Mouse (Mus musculus) kidney, postnatal 0 days (tissue): Measurements from ENCODE around the gene Prl3b1. TPM values are rescaled to one million over a fixed set of nuclear protein-coding genes. Genes with fewer than 3 reads are reported as not detected.

Source experiments
- ATAC-seq: fragments of 200-750 bp; cut with Nextera tagmentation; replicated peaks from 2 replicates; pipeline ENCODE4 v1.8.0; 2017; ENCODE audit warnings: low read depth, moderate number of reproducible peaks, moderate TSS enrichment, moderate library complexity; ENCODE audit not compliant: low FRiP score
- DNase-seq: peaks from one replicate; pipeline ENCODE4 v3.0.0-alpha.2; 2016; ENCODE audit warnings: low spot score
- H3K27ac ChIP-seq: fragments of 300-500 bp; sonication (generic); 2 replicates; pipeline ENCODE4 v1.5.1; 2014; ENCODE audit warnings: mild to moderate bottlenecking
- H3K27me3 ChIP-seq: fragments of 300-500 bp; sonication (generic); 2 replicates; pipeline ENCODE4 v1.6.1; 2014; ENCODE audit warnings: low read length, mixed read lengths; ENCODE audit not compliant: insufficient read depth
- H3K36me3 ChIP-seq: fragments of 300-500 bp; sonication (generic); 2 replicates; pipeline ENCODE4 v1.6.1; 2014; ENCODE audit warnings: low read length, mixed read lengths; ENCODE audit not compliant: insufficient read depth
- H3K4me1 ChIP-seq: fragments of 300-500 bp; sonication (generic); replicated peaks from 2 replicates; pipeline ENCODE4 v1.6.1; 2014; ENCODE audit warnings: antibody characterized with exemption, low read length, mixed read lengths; ENCODE audit not compliant: insufficient read depth
- H3K4me2 ChIP-seq: fragments of 300-500 bp; sonication (generic); 2 replicates; pipeline ENCODE4 v1.6.1; 2014; ENCODE audit warnings: mild to moderate bottlenecking, low read length, moderate library complexity, mixed read lengths
- H3K4me3 ChIP-seq: fragments of 300-500 bp; sonication (generic); replicated peaks from 2 replicates; pipeline ENCODE4 v1.5.1; 2014; ENCODE audit warnings: low read depth, low read length
- H3K9ac ChIP-seq: fragments of 300-500 bp; sonication (generic); 2 replicates; pipeline ENCODE4 v1.6.1; 2014; ENCODE audit warnings: low read depth, low read length
- H3K9me3 ChIP-seq: fragments of 300-500 bp; sonication (generic); replicated peaks from 2 replicates; pipeline ENCODE4 v1.6.1; 2016; ENCODE audit warnings: low read length, inconsistent platforms, mixed read lengths
- CTCF ChIP-seq: IDR thresholded peaks from 2 replicates; pipeline ENCODE4 v1.5.1; 2016; ENCODE audit warnings: antibody characterized with exemption, low read depth, mild to moderate bottlenecking, moderate library complexity
- WGBS: fragments of 180-500 bp; shearing (Covaris S2); extraction: QIAGEN DNeasy Blood & Tissue Kit; methylation state at CpG from one replicate; pipeline ENCODE4 v1.1.7; 2014; 5-methylcytosine and 5-hydroxymethylcytosine counted together
- polyA plus RNA-seq: library from polyadenylated mRNA; unstranded; fragments of >200 nt; fragmentation: Nextera tagmentation; extraction: Ambion mirVana; gene quantifications from 2 replicates; pipeline ENCODE4 v1.2.1, GENCODE M21; 2015

The Prl3b1 gene
- polyA plus RNA-seq: not detected in 2 replicates

DNA sequence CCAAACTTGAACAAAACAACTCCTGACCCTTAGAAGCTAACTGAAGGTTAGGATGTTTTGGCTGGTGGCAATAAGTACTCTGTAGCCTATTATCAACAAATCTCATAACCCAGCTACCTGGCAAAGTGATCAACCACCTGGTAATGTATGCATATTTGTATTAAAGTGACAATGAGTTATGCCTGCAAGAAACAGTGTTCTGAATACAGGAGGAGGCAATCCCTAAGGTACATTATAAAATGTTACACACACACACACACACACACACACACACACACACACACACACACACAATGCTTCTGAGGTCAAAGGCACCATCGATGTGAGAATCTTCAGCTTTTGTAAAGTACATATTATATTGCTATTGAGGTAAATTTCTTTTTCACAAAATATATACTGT, at the start of gene Prl3b1:
Gene Prl3b1 (plus strand): TSS at position 301 of the 400 bp plus-strand sequence.
- Histone ChIP-seq H3K4me2 (no peak within 1 kb of the TSS), H3K9me3 (no peaks in the 10 kb centered on the region), H3K36me3 (no peaks in the 10 kb centered on the region), H3K4me1 (no peaks in the 10 kb centered on the region), H3K27me3 (no peaks in the 10 kb centered on the region), H3K27ac (no peak within 1 kb of the TSS), H3K4me3 (no peak within 1 kb of the TSS), H3K9ac (no peak within 1 kb of the TSS)
- ATAC-seq (no peak), DNase-seq (no peak)
- 92% methylated on average over 1 of the region's 1 CpGs for WGBS
- no peak for TF ChIP-seq CTCF

DNA sequence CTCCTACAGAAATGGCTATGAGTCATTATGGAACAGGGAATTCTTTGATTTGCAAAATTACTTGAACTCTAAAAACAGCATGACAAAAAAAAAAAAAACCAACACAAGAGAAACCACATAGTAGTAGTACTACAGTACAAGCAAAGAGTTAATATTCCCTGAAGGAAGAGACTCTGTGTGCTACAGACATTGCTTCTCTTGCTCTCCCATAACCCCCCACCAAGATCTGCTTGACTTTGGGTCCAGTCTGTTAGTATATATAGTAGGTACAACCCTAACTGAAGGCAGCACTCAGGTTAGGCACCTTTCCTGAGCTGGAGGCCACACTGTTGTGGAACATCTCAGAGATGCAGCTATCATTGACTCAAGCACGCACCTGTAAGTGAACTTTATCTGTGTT, 45.3 kb upstream of the Prl3b1 start, which contains the start of gene Prl3c1:
Gene Prl3c1 (plus strand): TSS at position 301 of the 400 bp plus-strand sequence.
- TF ChIP-seq CTCF: no peak
- no peak for DNase-seq
- Histone ChIP-seq H3K9me3 (no peaks in the 10 kb centered on the region), H3K27ac (no peak within 1 kb of the TSS), H3K4me1 (no peaks in the 10 kb centered on the region), H3K36me3 (no peaks in the 10 kb centered on the region), H3K4me2 (no peak within 1 kb of the TSS), H3K9ac (no peak within 1 kb of the TSS), H3K27me3 (no peaks in the 10 kb centered on the region), H3K4me3 (no peak within 1 kb of the TSS)
- no peak for ATAC-seq
- WGBS: 83% methylated on average over 1 of the region's 1 CpGs

DNA sequence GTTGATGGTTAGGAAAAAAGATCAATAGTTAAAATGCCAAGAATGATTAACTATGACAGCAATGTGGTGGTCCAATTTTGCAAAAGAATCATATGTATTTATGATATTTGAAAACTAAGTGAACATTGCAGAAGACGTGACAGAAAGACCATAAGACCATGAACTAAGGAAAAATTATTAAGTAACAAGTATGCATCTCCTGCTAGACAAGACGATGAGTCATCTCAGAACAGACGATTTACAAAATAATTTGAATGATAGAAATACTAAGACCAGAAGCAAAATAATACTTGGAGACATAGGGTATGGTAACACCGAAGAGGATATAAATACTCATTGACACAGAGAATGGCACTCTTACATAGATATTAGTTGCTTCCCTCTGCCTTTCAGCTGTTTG, 17.5 kb downstream of the Prl3b1 start, which contains the start of gene Prl3a1:
Gene Prl3a1 (plus strand): TSS at position 301 of the 400 bp plus-strand sequence.
- 87% methylated on average over 4 of the region's 4 CpGs for WGBS
- Histone ChIP-seq H3K36me3 (no peaks in the 10 kb centered on the region), H3K4me2 (no peak within 1 kb of the TSS), H3K27ac (no peak within 1 kb of the TSS), H3K9ac (no peak within 1 kb of the TSS), H3K27me3 (no peaks in the 10 kb centered on the region), H3K9me3 (no peaks in the 10 kb centered on the region), H3K4me1 (no peaks in the 10 kb centered on the region), H3K4me3 (no peak within 1 kb of the TSS)
- ATAC-seq (no peak), DNase-seq (no peak)
- no peak for TF ChIP-seq CTCF

Other genes starting within 250 kb of the Prl3b1 start
- gene Prl, start 184.3 kb upstream of the Prl3b1 start, polyA plus RNA-seq: not detected in 2 replicates
- not detected in 2 replicates for gene Prl3d1, start 147.7 kb upstream of the Prl3b1 start, polyA plus RNA-seq
- gene Prl3d2, start 120.1 kb upstream of the Prl3b1 start, polyA plus RNA-seq: not detected in 2 replicates
- gene Prl3d3, start 85.1 kb upstream of the Prl3b1 start, polyA plus RNA-seq: not detected in 2 replicates
- not detected in 2 replicates for gene Prl3c1, start 45.2 kb upstream of the Prl3b1 start, polyA plus RNA-seq
- not detected in 2 replicates for gene Prl3a1, start 17.6 kb downstream of the Prl3b1 start, polyA plus RNA-seq
- gene Prl6a1, start 70.8 kb downstream of the Prl3b1 start, polyA plus RNA-seq: not detected in 2 replicates
- not detected in 2 replicates for gene Prl8a2, start 103.8 kb downstream of the Prl3b1 start, polyA plus RNA-seq
- not detected in 2 replicates for gene Prl2b1, start 149.0 kb downstream of the Prl3b1 start, polyA plus RNA-seq
- not detected in 2 replicates for gene Prl8a6, start 196.8 kb downstream of the Prl3b1 start, polyA plus RNA-seq